Mouse (Mus musculus): ENCODE data around the gene Rlim. TPM values are rescaled to one million over a fixed set of nuclear protein-coding genes. Genes with fewer than 3 reads are reported as not detected.

Rlim gene
- polyA plus RNA-seq (2014; fragmentation: Nextera tagmentation; extraction: Ambion mirVana): 39.9 and 48.7 TPM in 2 replicates

DNA sequence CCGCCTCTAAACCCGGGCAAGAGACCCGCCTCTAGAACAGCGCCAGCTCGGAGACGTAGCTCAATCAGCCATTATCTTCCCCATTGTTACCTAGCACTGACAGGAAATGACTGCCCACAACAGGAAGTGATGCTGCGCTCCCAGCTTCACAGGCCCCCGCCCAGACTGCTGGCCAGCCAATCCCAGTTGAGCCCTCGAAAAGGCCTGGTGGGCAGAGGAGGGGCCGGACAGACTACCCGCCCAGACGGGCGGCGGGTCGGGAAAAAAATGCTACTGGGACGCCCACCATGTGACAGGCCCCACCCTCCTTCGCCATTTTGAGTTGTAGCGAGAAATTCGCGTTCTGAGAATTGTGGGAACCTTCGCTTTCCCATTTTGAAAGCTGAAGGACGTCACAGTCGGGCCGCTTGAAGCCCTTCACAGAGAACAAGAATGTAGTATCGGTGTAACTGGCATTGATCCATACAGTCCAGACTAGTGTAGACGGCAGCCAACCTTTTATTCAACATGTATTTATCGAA, at the start of gene Rlim:
Rlim (minus strand) TSS at position 116 of the 521 bp plus-strand sequence.
- no peaks in the 10 kb centered on the region for H3K4me1 ChIP-seq (replicated peaks; ENCODE audit: control insufficient read depth, insufficient read depth, low read length)
- ATAC-seq (replicated peaks; ENCODE audit: low FRiP score): peak; percentile 100

DNA sequence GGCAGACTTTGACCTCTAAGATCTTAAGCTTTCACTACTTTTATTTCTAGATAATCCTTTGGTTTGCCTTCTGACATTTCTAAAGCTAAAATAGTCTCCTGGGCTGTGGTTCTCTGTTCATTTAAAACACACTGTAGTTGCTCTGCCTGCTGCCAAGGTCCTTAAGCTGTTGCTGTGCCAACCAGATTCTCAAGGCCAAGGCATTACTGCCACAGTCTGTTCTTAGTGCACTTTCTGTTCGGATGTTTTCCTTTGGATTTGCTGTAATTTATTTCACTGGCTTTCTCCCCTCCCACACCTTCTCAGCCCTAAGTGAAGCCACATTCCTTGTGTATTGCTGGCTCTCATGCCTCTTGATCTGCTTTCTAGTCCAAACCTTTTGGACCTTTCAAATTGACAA, 36.1 kb upstream of the Rlim start:
- H3K27ac ChIP-seq (ENCODE audit: low read depth, low read length): no peak overlapping the region
- DNase-seq (ENCODE audit: low spot score) (no peak), ATAC-seq (replicated peaks; ENCODE audit: low FRiP score) (no peak)
- H3K4me2 ChIP-seq (ENCODE audit: low read depth, low read length, severe bottlenecking): no peak overlapping the region
- 67% methylated on average over 1 of the region's 1 CpGs for WGBS
- H3K36me3 ChIP-seq (ENCODE audit: control insufficient read depth, insufficient read depth, low read length): no peaks in the 10 kb centered on the region
- H3K4me3 ChIP-seq (ENCODE audit: low read depth, low read length): no peak overlapping the region
- H3K9me3 ChIP-seq (ENCODE audit: control insufficient read depth, low read length): no peaks in the 10 kb centered on the region
- H3K4me1 ChIP-seq (replicated peaks; ENCODE audit: control insufficient read depth, insufficient read depth, low read length): no peaks in the 10 kb centered on the region
- H3K27me3 ChIP-seq (ENCODE audit: control insufficient read depth, insufficient read depth, low read length): peaks cover 2% of the 10 kb centered on the region; the same call in 1 of the 2 replicates
- no peak overlapping the region for H3K9ac ChIP-seq (ENCODE audit: low read length)

More for the DNA sequence above, at the start of gene Rlim:
- H3K9me3 ChIP-seq (ENCODE audit: control insufficient read depth, low read length): no peaks in the 10 kb centered on the region
- peaks cover 14% of the 10 kb centered on the region for H3K27me3 ChIP-seq (ENCODE audit: control insufficient read depth, insufficient read depth, low read length)
- H3K36me3 ChIP-seq (ENCODE audit: control insufficient read depth, insufficient read depth, low read length): no peaks in the 10 kb centered on the region
- H3K4me2 ChIP-seq (ENCODE audit: low read depth, low read length, severe bottlenecking): peak within 1 kb of the TSS; percentile 52
- 31% methylated on average over 27 of the region's 27 CpGs for WGBS
- peak within 1 kb of the TSS; percentile 64; the same call in 1 of the 2 replicates for H3K27ac ChIP-seq (ENCODE audit: low read depth, low read length)
- H3K4me3 ChIP-seq (ENCODE audit: low read depth, low read length): peak within 1 kb of the TSS; percentile 69
- DNase-seq (ENCODE audit: low spot score): peak; percentile 94
- H3K9ac ChIP-seq (ENCODE audit: low read length): peak within 1 kb of the TSS; percentile 77

DNA sequence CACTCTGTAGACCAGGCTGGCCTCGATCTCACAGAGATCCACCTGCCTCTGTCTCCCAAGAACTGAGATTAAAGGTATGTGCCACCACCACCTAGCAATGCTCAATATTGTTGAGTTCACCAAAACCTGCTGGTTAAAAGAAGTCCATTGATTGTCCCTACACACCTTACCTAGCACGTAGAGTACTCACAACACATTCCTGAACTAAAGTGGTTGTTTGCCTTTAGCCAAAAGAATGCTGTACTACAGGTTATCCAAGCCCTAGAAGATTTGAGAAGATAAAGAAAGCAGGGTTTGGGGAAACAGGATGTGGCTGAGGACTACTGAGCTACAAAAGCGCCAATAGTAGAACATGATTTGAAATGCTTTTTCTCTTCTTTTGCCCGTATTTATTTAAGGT, 34.0 kb upstream of the Rlim start:
- no peak overlapping the region for H3K27ac ChIP-seq (ENCODE audit: low read depth, low read length)
- H3K4me2 ChIP-seq (ENCODE audit: low read depth, low read length, severe bottlenecking): no peak overlapping the region
- no peaks in the 10 kb centered on the region for H3K36me3 ChIP-seq (ENCODE audit: control insufficient read depth, insufficient read depth, low read length)
- H3K4me1 ChIP-seq (replicated peaks; ENCODE audit: control insufficient read depth, insufficient read depth, low read length): no peaks in the 10 kb centered on the region
- H3K9me3 ChIP-seq (ENCODE audit: control insufficient read depth, low read length): no peaks in the 10 kb centered on the region
- H3K9ac ChIP-seq (ENCODE audit: low read length): no peak overlapping the region
- no peak for ATAC-seq (replicated peaks; ENCODE audit: low FRiP score)
- no peak for DNase-seq (ENCODE audit: low spot score)
- 86% methylated on average over 4 of the region's 4 CpGs for WGBS
- no peak overlapping the region for H3K4me3 ChIP-seq (ENCODE audit: low read depth, low read length)
- no peaks in the 10 kb centered on the region; the same call in 1 of the 2 replicates for H3K27me3 ChIP-seq (ENCODE audit: control insufficient read depth, insufficient read depth, low read length)

DNA sequence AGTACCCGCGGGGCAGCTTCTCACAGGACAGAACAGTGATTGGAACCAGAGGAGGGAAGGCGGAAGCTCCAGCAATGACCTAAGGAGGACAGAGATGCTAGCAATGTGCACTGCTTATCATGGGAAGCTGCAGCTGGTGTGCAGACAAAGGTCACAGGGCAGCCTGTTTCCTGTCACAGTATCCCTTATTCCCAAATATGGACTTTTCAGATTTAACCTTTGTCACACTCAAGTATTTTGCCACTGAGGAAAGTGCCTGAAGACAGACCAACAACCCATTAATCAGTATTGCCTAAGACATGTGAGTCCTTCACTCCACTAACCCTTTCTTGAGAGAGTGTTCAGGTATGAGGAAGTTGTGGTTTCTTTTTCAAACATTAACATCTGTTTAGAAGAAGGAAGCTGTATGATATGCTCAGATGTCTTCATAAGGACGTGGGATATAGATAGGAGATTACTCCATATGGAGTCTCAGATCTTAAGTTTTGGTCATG, 32.3 kb upstream of the Rlim start:
- no peak for ATAC-seq (replicated peaks; ENCODE audit: low FRiP score)
- no peaks in the 10 kb centered on the region for H3K4me1 ChIP-seq (replicated peaks; ENCODE audit: control insufficient read depth, insufficient read depth, low read length)
- H3K4me2 ChIP-seq (ENCODE audit: low read depth, low read length, severe bottlenecking): no peak overlapping the region
- no peaks in the 10 kb centered on the region for H3K36me3 ChIP-seq (ENCODE audit: control insufficient read depth, insufficient read depth, low read length)
- WGBS: 61% methylated on average over 4 of the region's 4 CpGs
- no peak overlapping the region for H3K9ac ChIP-seq (ENCODE audit: low read length)
- H3K4me3 ChIP-seq (ENCODE audit: low read depth, low read length): no peak overlapping the region
- H3K27ac ChIP-seq (ENCODE audit: low read depth, low read length): no peak overlapping the region
- H3K9me3 ChIP-seq (ENCODE audit: control insufficient read depth, low read length): no peaks in the 10 kb centered on the region
- DNase-seq (ENCODE audit: low spot score): no peak
- H3K27me3 ChIP-seq (ENCODE audit: control insufficient read depth, insufficient read depth, low read length): no peaks in the 10 kb centered on the region; the same call in 1 of the 2 replicates

DNA sequence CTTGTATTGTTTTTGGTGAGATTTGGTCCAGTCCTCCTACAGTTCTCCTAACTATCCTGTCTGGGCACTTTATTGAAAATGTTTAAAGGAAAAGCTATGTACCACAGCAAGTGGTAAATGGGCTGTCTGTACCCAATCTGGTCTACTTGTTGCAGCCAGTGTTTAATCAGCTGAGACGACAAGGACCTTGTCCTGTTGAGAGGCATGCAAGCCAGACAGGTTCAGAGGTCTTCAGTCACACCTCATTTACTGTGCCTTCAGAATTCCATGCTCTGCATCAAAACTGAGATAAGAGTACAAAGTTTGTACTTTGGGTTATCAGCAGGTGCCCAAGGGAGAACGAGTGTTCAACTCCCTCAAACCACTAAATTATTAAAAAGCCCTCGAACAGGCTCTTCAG, 13.7 kb upstream of the Rlim start:
- no peak overlapping the region for H3K9ac ChIP-seq (ENCODE audit: low read length)
- H3K27me3 ChIP-seq (ENCODE audit: control insufficient read depth, insufficient read depth, low read length): peaks cover 4% of the 10 kb centered on the region; the same call in 1 of the 2 replicates
- no peaks in the 10 kb centered on the region for H3K36me3 ChIP-seq (ENCODE audit: control insufficient read depth, insufficient read depth, low read length)
- 80% methylated on average over 3 of the region's 3 CpGs for WGBS
- no peak overlapping the region for H3K4me3 ChIP-seq (ENCODE audit: low read depth, low read length)
- H3K9me3 ChIP-seq (ENCODE audit: control insufficient read depth, low read length): no peaks in the 10 kb centered on the region
- H3K4me2 ChIP-seq (ENCODE audit: low read depth, low read length, severe bottlenecking): no peak overlapping the region
- no peak overlapping the region for H3K27ac ChIP-seq (ENCODE audit: low read depth, low read length)
- no peaks in the 10 kb centered on the region for H3K4me1 ChIP-seq (replicated peaks; ENCODE audit: control insufficient read depth, insufficient read depth, low read length)
- ATAC-seq (replicated peaks; ENCODE audit: low FRiP score) (no peak), DNase-seq (ENCODE audit: low spot score) (no peak)

DNA sequence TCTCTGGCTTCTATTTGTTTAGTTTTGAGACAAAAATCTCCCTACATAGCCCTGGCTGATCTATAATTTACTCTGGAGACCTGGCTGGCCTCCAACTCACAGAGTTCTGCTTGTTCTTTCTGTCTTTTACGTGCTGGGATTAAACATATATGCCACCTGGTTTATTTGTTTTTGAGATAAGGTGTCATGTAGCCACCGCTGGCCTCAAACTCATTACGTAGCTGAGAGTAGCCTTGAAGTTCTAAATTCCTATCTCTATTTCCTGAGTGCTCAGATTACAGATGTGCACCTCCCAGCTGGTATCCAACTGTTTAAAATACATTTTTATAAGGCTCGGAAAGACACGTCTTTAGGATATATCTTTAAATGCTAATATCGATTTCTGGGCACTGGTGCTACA, 12.8 kb upstream of the Rlim start:
- Histone ChIP-seq H3K4me1 (replicated peaks; ENCODE audit: control insufficient read depth, insufficient read depth, low read length) (no peaks in the 10 kb centered on the region), H3K4me3 (ENCODE audit: low read depth, low read length) (no peak overlapping the region), H3K36me3 (ENCODE audit: control insufficient read depth, insufficient read depth, low read length) (no peaks in the 10 kb centered on the region), H3K27me3 (ENCODE audit: control insufficient read depth, insufficient read depth, low read length) (peaks cover 4% of the 10 kb centered on the region; the same call in 1 of the 2 replicates), H3K9me3 (ENCODE audit: control insufficient read depth, low read length) (no peaks in the 10 kb centered on the region), H3K9ac (ENCODE audit: low read length) (no peak overlapping the region), H3K4me2 (ENCODE audit: low read depth, low read length, severe bottlenecking) (no peak overlapping the region), H3K27ac (ENCODE audit: low read depth, low read length) (no peak overlapping the region)
- DNase-seq (ENCODE audit: low spot score): no peak
- 76% methylated on average over 6 of the region's 6 CpGs for whole genome bisulfite sequencing
- no peak for ATAC-seq (replicated peaks; ENCODE audit: low FRiP score)

DNA sequence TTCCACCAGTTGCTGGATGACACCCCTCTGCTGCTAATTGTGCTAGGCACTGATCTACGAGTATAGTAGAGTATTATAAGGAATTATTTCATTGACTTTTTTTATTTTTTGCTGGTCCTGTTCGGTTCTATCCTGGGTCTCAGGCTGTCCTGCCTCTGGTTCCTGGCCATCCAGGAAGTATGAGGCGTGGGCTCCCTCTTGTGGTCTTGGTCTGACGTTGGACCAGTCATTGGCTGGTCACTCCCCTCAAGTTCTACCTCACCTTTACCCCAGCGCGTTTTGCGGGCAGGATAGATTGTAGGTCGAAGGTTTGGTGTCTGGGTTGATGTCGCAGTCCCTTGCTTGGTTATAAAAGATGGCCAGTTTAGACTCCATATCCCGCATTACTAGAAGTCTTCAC, 10.6 kb upstream of the Rlim start:
- H3K9ac ChIP-seq (ENCODE audit: low read length): no peak overlapping the region
- H3K9me3 ChIP-seq (ENCODE audit: control insufficient read depth, low read length): no peaks in the 10 kb centered on the region
- H3K4me1 ChIP-seq (replicated peaks; ENCODE audit: control insufficient read depth, insufficient read depth, low read length): no peaks in the 10 kb centered on the region
- H3K27me3 ChIP-seq (ENCODE audit: control insufficient read depth, insufficient read depth, low read length): peaks cover 7% of the 10 kb centered on the region; the same call in 1 of the 2 replicates
- H3K4me2 ChIP-seq (ENCODE audit: low read depth, low read length, severe bottlenecking): no peak overlapping the region
- H3K4me3 ChIP-seq (ENCODE audit: low read depth, low read length): no peak overlapping the region
- DNase-seq (ENCODE audit: low spot score): no peak
- H3K27ac ChIP-seq (ENCODE audit: low read depth, low read length): no peak overlapping the region
- 40% methylated on average over 10 of the region's 10 CpGs for WGBS
- H3K36me3 ChIP-seq (ENCODE audit: control insufficient read depth, insufficient read depth, low read length): no peaks in the 10 kb centered on the region
- ATAC-seq (replicated peaks; ENCODE audit: low FRiP score): no peak

DNA sequence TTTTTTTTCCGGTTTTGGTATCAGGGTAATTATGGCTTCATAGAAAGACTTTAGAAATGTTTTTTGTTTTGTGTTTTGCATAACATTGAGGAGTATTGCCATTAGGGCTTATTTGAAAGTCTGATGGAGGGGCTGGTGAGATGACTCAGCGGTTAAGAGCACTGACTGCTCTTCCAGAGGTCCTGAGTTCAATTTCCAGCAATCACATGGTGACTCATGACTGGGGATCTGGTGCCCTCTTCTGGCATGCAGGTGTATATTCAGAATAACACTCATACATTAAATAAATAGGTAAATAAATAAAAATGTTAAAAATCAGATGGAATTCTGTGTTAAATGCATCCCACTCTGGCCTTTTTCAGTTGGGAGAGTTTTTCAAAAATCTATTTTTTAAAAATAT, 9.3 kb upstream of the Rlim start:
- H3K4me3 ChIP-seq (ENCODE audit: low read depth, low read length): no peak overlapping the region
- H3K9ac ChIP-seq (ENCODE audit: low read length): no peak overlapping the region
- no peak overlapping the region for H3K4me2 ChIP-seq (ENCODE audit: low read depth, low read length, severe bottlenecking)
- 59% methylated on average over 2 of the region's 2 CpGs for WGBS
- no peaks in the 10 kb centered on the region for H3K9me3 ChIP-seq (ENCODE audit: control insufficient read depth, low read length)
- no peaks in the 10 kb centered on the region for H3K4me1 ChIP-seq (replicated peaks; ENCODE audit: control insufficient read depth, insufficient read depth, low read length)
- ATAC-seq (replicated peaks; ENCODE audit: low FRiP score) (no peak), DNase-seq (ENCODE audit: low spot score) (no peak)
- H3K27ac ChIP-seq (ENCODE audit: low read depth, low read length): no peak overlapping the region
- H3K36me3 ChIP-seq (ENCODE audit: control insufficient read depth, insufficient read depth, low read length): no peaks in the 10 kb centered on the region
- peaks cover 15% of the 10 kb centered on the region for H3K27me3 ChIP-seq (ENCODE audit: control insufficient read depth, insufficient read depth, low read length)

Measured in forebrain, embryonic 11.5 days (tissue).